Mouse (Mus musculus) testis, adult 2 months (tissue): ENCODE data around the gene Gpx3.

Experiments used
- CTCF ChIP-seq: fragments of 200-500 bp; IDR thresholded peaks from 2 replicates; pipeline ENCODE4 v1.5.1; 2012; ENCODE audit warnings: low read depth, mild to moderate bottlenecking, inconsistent platforms, low read length, moderate library complexity; ENCODE audit not compliant: control insufficient read depth, insufficient read depth, insufficient replicate concordance
- POLR2A ChIP-seq: fragments of 200-500 bp; IDR thresholded peaks from 2 replicates; pipeline ENCODE4 v1.6.1; 2012; ENCODE audit warnings: low read depth, mild to moderate bottlenecking, inconsistent platforms, low read length, moderate library complexity; ENCODE audit not compliant: control insufficient read depth

GRCm38 (mm10) chr11:54928219-54928618, 26.0 kb downstream of the Gpx3 start:
- no peak for TF ChIP-seq CTCF
- no peak for TF ChIP-seq POLR2A
